Mouse (Mus musculus) cortical plate, adult 2 months (tissue): ENCODE data around the gene Plcd1.

Experiments
- CTCF ChIP-seq: fragments of 200-500 bp; IDR thresholded peaks from 2 replicates; pipeline ENCODE4 v1.5.1; 2011; ENCODE audit warnings: mild to moderate bottlenecking, control low read depth, low read length; ENCODE audit not compliant: insufficient read depth; ENCODE audit errors: extremely low read depth
- POLR2A ChIP-seq: fragments of 200-500 bp; IDR thresholded peaks from 2 replicates; pipeline ENCODE4 v1.6.1; 2011; ENCODE audit warnings: mild to moderate bottlenecking, low read length, control low read depth; ENCODE audit not compliant: insufficient read depth; ENCODE audit errors: extremely low read depth

DNA sequence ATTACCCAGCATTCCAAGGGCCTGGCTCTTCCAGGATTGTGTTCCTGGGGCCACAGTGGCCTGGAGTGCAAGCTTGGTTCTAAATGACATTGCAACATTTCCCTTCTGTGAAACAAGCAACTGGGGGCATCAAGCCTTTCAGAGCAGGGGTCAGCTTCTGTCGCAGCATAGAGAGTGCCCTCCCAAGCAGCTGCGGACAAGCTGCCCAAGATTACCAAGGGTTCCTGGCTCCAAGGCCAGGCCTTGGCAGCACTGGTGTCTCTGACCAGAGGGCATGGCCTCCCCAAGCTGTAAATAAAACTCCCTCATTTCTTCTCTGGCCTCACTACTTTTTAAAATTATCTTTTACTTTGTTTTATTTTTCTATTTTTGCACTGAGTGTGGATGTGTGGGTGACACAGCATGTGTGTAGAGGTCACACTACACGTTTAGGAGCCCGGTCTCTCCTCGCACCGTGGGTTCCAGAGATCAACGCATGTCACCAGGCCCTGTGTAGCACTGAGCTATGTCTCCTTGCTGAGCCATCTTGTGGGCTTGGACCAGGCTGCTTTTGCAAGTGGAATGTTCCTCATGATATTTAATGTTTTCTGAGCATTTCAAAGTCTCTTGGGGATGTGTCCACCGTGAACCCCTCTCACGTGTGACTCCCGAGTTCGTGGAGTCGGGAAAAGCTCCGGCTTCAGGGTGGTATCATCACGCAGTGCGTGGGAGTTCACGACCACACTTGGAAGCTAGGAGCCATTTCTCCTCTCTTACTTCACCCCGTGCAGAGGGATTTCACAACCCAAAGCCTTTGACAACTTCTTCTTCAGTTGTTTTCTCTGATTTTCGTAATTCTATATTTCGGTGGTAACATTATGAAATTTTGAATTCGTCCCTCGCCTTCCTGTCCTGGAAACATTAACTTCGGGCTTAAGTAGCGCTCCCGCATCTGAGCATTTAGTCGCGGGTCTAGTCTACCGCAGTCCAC lies 64.8 kb downstream of the Plcd1 start:
- TF ChIP-seq CTCF (no peak), POLR2A (no peak)
